Mouse (Mus musculus): ENCODE results near the gene Olfr1052. TPM values are rescaled to one million over a fixed set of nuclear protein-coding genes. Genes with fewer than 3 reads are reported as not detected.
"Not testable (repeated sequence)": the region's sequence is repeated elsewhere in the genome, so short reads cannot be mapped to it uniquely, and the experiment has no call there.

Gene Olfr1052
- polyA plus RNA-seq (2016; fragmentation: Nextera tagmentation; extraction: Ambion mirVana): not detected in 2 replicates

GRCm38 (mm10) chr2:86292155-86292554 lies at the start of gene Olfr1052:
Gene Olfr1052, plus strand, starts transcription at chr2:86292455.
- no peak within 1 kb of the TSS for H3K27ac ChIP-seq
- H3K4me1 ChIP-seq: no peaks in the 10 kb centered on the region
- no peak for DNase-seq (ENCODE audit: low spot score)
- H3K4me3 ChIP-seq: no peak within 1 kb of the TSS
- no peaks in the 10 kb centered on the region for H3K9me3 ChIP-seq (replicated peaks)
- H3K27me3 ChIP-seq (ENCODE audit: low read depth, poor library complexity, severe bottlenecking): no peaks in the 10 kb centered on the region
- H3K36me3 ChIP-seq: no peaks in the 10 kb centered on the region

DNA sequence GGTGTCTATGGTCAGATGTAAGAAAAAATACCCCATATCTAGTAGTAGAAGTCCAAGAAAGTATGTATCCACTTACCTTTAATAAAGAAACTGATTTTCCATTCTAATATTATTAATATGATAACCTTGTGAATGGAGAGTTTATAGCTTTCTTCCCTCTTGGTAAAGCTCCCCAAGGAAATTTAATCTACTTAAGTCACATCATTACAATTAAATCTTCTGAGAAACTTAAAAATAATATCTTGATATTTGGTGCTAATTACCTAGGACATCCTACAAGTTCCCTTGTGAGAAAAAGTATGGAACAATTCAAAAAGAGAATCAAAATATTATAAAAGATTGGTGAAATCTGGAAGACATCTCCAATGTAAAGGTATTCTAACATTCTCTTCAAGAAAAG lies 34.0 kb upstream of the Olfr1052 start, which contains the start of gene Olfr1049:
Gene Olfr1049 (minus strand): TSS at position 101 of the 400 bp plus-strand sequence.
- not testable (repeated sequence) for H3K27ac ChIP-seq; H3K36me3 ChIP-seq; H3K27me3 ChIP-seq (ENCODE audit: low read depth, poor library complexity, severe bottlenecking); H3K4me1 ChIP-seq; DNase-seq (ENCODE audit: low spot score); H3K4me3 ChIP-seq; H3K9me3 ChIP-seq (replicated peaks)

DNA sequence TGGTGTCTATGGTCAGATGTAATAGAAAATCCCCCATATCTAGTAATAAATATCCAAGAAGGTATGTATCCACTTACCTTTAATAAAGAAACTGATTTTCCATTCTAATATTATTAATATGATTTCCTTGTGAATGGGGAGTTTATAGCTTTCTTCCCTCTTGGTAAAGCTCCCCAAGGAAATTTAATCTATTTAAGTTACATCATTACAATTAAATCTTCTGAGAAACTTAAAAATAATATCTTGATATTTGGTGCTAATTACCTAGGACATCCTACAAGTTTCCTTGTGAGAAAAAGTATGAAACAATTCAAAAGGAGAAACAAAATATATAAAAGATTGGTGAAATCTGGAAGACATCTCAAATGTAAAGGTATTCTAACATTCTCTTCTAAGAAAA lies 13.3 kb upstream of the Olfr1052 start, which contains the start of gene Olfr1051:
Gene Olfr1051 (minus strand): TSS at position 101 of the 400 bp plus-strand sequence.
- H3K27ac ChIP-seq; H3K4me1 ChIP-seq; H3K27me3 ChIP-seq (ENCODE audit: low read depth, poor library complexity, severe bottlenecking); DNase-seq (ENCODE audit: low spot score); H3K4me3 ChIP-seq; H3K9me3 ChIP-seq (replicated peaks); H3K36me3 ChIP-seq: not testable (repeated sequence)

DNA sequence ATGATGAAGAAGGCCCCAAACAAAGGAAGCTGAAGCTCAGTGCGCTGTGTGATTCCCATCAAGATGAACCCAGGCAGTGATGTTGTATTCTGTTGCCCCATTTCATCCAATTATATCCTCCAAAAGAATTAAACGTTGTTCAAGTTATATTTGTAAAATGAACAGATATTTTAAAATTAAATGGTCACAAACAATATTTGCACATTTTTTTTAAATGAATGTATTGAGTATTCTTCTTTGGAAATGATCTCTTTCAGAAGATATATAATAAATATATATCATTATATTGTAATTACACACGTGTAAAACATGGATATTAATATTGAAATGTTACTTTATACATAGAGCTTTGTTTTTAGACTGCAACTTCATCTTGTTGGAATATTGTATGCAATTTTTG lies 22.9 kb downstream of the Olfr1052 start, which contains the start of gene Olfr1053:
Gene Olfr1053 (minus strand): TSS at position 101 of the 400 bp plus-strand sequence.
- Histone ChIP-seq H3K27ac (no peak within 1 kb of the TSS), H3K4me3 (no peak within 1 kb of the TSS), H3K4me1 (no peaks in the 10 kb centered on the region), H3K36me3 (no peaks in the 10 kb centered on the region), H3K9me3 (replicated peaks) (no peaks in the 10 kb centered on the region), H3K27me3 (ENCODE audit: low read depth, poor library complexity, severe bottlenecking) (no peaks in the 10 kb centered on the region)
- no peak for DNase-seq (ENCODE audit: low spot score)
- 73% methylated on average over 3 of the region's 3 CpGs for WGBS

- Histone ChIP-seq H3K27me3 (ENCODE audit: low read depth, poor library complexity, severe bottlenecking) (no peaks in the 10 kb centered on the region), H3K36me3 (no peaks in the 10 kb centered on the region), H3K27ac (no peak within 1 kb of the TSS), H3K4me3 (no peak within 1 kb of the TSS), H3K4me1 (no peaks in the 10 kb centered on the region), H3K9me3 (replicated peaks) (no peaks in the 10 kb centered on the region)
- DNase-seq (ENCODE audit: low spot score): no peak
- WGBS: 84% methylated on average over 3 of the region's 3 CpGs
Observed at GRCm38 (mm10) chr2:86335333-86335732, 43.1 kb downstream of the Olfr1052 start, which contains the start of gene Olfr1054. Gene Olfr1054, minus strand, starts transcription at chr2:86335433.

Other genes starting within 250 kb of the Olfr1052 start
- gene Olfr1034, start 246.6 kb upstream of the Olfr1052 start, polyA plus RNA-seq (2016; fragmentation: Nextera tagmentation; extraction: Ambion mirVana): not detected in 2 replicates
- not detected in 2 replicates for gene Olfr1036, start 218.5 kb upstream of the Olfr1052 start, polyA plus RNA-seq (2016; fragmentation: Nextera tagmentation; extraction: Ambion mirVana)
- gene Olfr1037, start 205.1 kb upstream of the Olfr1052 start, polyA plus RNA-seq (2016; fragmentation: Nextera tagmentation; extraction: Ambion mirVana): not detected in 2 replicates
- not detected in 2 replicates for gene Olfr1039, start 156.5 kb upstream of the Olfr1052 start, polyA plus RNA-seq (2016; fragmentation: Nextera tagmentation; extraction: Ambion mirVana)
- not detected in 2 replicates for gene Olfr1040, start 145.7 kb upstream of the Olfr1052 start, polyA plus RNA-seq (2016; fragmentation: Nextera tagmentation; extraction: Ambion mirVana)
- gene Olfr1042, start 130.6 kb upstream of the Olfr1052 start, polyA plus RNA-seq (2016; fragmentation: Nextera tagmentation; extraction: Ambion mirVana): not detected in 2 replicates
- gene Olfr1043, start 124.9 kb upstream of the Olfr1052 start, polyA plus RNA-seq (2016; fragmentation: Nextera tagmentation; extraction: Ambion mirVana): not detected in 2 replicates
- not detected in 2 replicates for gene Olfr1044, start 114.6 kb upstream of the Olfr1052 start, polyA plus RNA-seq (2016; fragmentation: Nextera tagmentation; extraction: Ambion mirVana)
- not detected in 2 replicates for gene Olfr52, start 106.8 kb upstream of the Olfr1052 start, polyA plus RNA-seq (2016; fragmentation: Nextera tagmentation; extraction: Ambion mirVana)
- not detected in 2 replicates for gene Olfr1045, start 89.4 kb upstream of the Olfr1052 start, polyA plus RNA-seq (2016; fragmentation: Nextera tagmentation; extraction: Ambion mirVana)
- not detected in 2 replicates for gene Olfr1046, start 73.1 kb upstream of the Olfr1052 start, polyA plus RNA-seq (2016; fragmentation: Nextera tagmentation; extraction: Ambion mirVana)
- not detected in 2 replicates for gene Olfr1047, start 61.1 kb upstream of the Olfr1052 start, polyA plus RNA-seq (2016; fragmentation: Nextera tagmentation; extraction: Ambion mirVana)
- not detected in 2 replicates for gene Olfr1048, start 52.2 kb upstream of the Olfr1052 start, polyA plus RNA-seq (2016; fragmentation: Nextera tagmentation; extraction: Ambion mirVana)
- gene Olfr1049, start 34.1 kb upstream of the Olfr1052 start, polyA plus RNA-seq (2016; fragmentation: Nextera tagmentation; extraction: Ambion mirVana): not detected in 2 replicates
- gene Olfr1051, start 13.4 kb upstream of the Olfr1052 start, polyA plus RNA-seq (2016; fragmentation: Nextera tagmentation; extraction: Ambion mirVana): not detected in 2 replicates
- not detected in 2 replicates for gene Olfr1053, start 22.8 kb downstream of the Olfr1052 start, polyA plus RNA-seq (2016; fragmentation: Nextera tagmentation; extraction: Ambion mirVana)
- not detected in 2 replicates for gene Olfr1054, start 43.0 kb downstream of the Olfr1052 start, polyA plus RNA-seq (2016; fragmentation: Nextera tagmentation; extraction: Ambion mirVana)
- gene Olfr1055, start 57.8 kb downstream of the Olfr1052 start, polyA plus RNA-seq (2016; fragmentation: Nextera tagmentation; extraction: Ambion mirVana): not detected in 2 replicates
- gene Olfr1056, start 70.0 kb downstream of the Olfr1052 start, polyA plus RNA-seq (2016; fragmentation: Nextera tagmentation; extraction: Ambion mirVana): not detected in 2 replicates
- gene Olfr1057, start 85.9 kb downstream of the Olfr1052 start, polyA plus RNA-seq (2016; fragmentation: Nextera tagmentation; extraction: Ambion mirVana): not detected in 2 replicates
- gene Olfr1058, start 96.1 kb downstream of the Olfr1052 start, polyA plus RNA-seq (2016; fragmentation: Nextera tagmentation; extraction: Ambion mirVana): not detected in 2 replicates
- not detected in 2 replicates for gene Olfr1061, start 121.6 kb downstream of the Olfr1052 start, polyA plus RNA-seq (2016; fragmentation: Nextera tagmentation; extraction: Ambion mirVana)
- not detected in 2 replicates for gene Olfr1062, start 134.3 kb downstream of the Olfr1052 start, polyA plus RNA-seq (2016; fragmentation: Nextera tagmentation; extraction: Ambion mirVana)
- not detected in 2 replicates for gene Olfr1065, start 158.1 kb downstream of the Olfr1052 start, polyA plus RNA-seq (2016; fragmentation: Nextera tagmentation; extraction: Ambion mirVana)
- not detected in 2 replicates for gene Olfr1066, start 163.8 kb downstream of the Olfr1052 start, polyA plus RNA-seq (2016; fragmentation: Nextera tagmentation; extraction: Ambion mirVana)
- not detected in 2 replicates for gene Olfr228, start 194.9 kb downstream of the Olfr1052 start, polyA plus RNA-seq (2016; fragmentation: Nextera tagmentation; extraction: Ambion mirVana)
- gene Olfr1076, start 216.0 kb downstream of the Olfr1052 start, polyA plus RNA-seq (2016; fragmentation: Nextera tagmentation; extraction: Ambion mirVana): not detected in 2 replicates